Mouse (Mus musculus) thymus, postnatal 0 days (tissue): ENCODE data around the gene Hnrnpdl. TPM values are rescaled to one million over a fixed set of nuclear protein-coding genes. Genes with fewer than 3 reads are reported as not detected.

Experiments used
- DNase-seq: peaks from one replicate; pipeline ENCODE4 v3.0.0-alpha.2; 2015; ENCODE audit warnings: low spot score
- polyA plus RNA-seq: library from polyadenylated mRNA; unstranded; fragments of >200 nt; fragmentation: Nextera tagmentation; extraction: Ambion mirVana; gene quantifications from 2 replicates; pipeline ENCODE4 v1.2.1, GENCODE M21; 2015

Hnrnpdl gene
- polyA plus RNA-seq, 1 experiment from 2014 or later: 125 TPM

GRCm38 (mm10) chr5:100047143-100047640 is 7.7 kb upstream of the Hnrnpdl start:
- DNase-seq: no peak

GRCm38 (mm10) chr5:100046096-100046495 is 6.6 kb upstream of the Hnrnpdl start:
- no peak for DNase-seq

- DNase-seq: no peak
Observed at GRCm38 (mm10) chr5:100044621-100045020, 5.2 kb upstream of the Hnrnpdl start.

- no peak for DNase-seq
Observed at GRCm38 (mm10) chr5:100044030-100044429, 4.6 kb upstream of the Hnrnpdl start.

- no peak for DNase-seq
Observed at GRCm38 (mm10) chr5:100043361-100043760, 3.9 kb upstream of the Hnrnpdl start.

- no peak for DNase-seq
Observed at GRCm38 (mm10) chr5:100042467-100042866, 3.0 kb upstream of the Hnrnpdl start.

- no peak for DNase-seq
Observed at GRCm38 (mm10) chr5:100041272-100041671, 1.8 kb upstream of the Hnrnpdl start.

- no peak for DNase-seq
Observed at GRCm38 (mm10) chr5:100040281-100040784, 869 bp upstream of the Hnrnpdl start.

GRCm38 (mm10) chr5:100038714-100039601 is 506 bp downstream of the Hnrnpdl start:
- peak; percentile 96 for DNase-seq

- DNase-seq: peak; percentile 88
Observed at GRCm38 (mm10) chr5:100037965-100038713, 1.3 kb downstream of the Hnrnpdl start.

- DNase-seq: peak; percentile 42
Observed at GRCm38 (mm10) chr5:100036681-100037080, 2.8 kb downstream of the Hnrnpdl start.

- no peak for DNase-seq
Observed at GRCm38 (mm10) chr5:100035950-100036349, 3.5 kb downstream of the Hnrnpdl start.

GRCm38 (mm10) chr5:100032646-100033045 is 6.8 kb downstream of the Hnrnpdl start:
- no peak for DNase-seq

GRCm38 (mm10) chr5:100032107-100032506 is 7.4 kb downstream of the Hnrnpdl start:
- no peak for DNase-seq

GRCm38 (mm10) chr5:100030069-100030468 is 9.4 kb downstream of the Hnrnpdl start:
- no peak for DNase-seq

- no peak for DNase-seq
Observed at GRCm38 (mm10) chr5:100024868-100025267, 14.6 kb downstream of the Hnrnpdl start.

- no peak for DNase-seq
Observed at GRCm38 (mm10) chr5:100024403-100024802, 15.1 kb downstream of the Hnrnpdl start.

- DNase-seq: no peak
Observed at GRCm38 (mm10) chr5:100020089-100020488, 19.4 kb downstream of the Hnrnpdl start.

- DNase-seq: no peak
Observed at GRCm38 (mm10) chr5:100012599-100012998, 26.9 kb downstream of the Hnrnpdl start.

GRCm38 (mm10) chr5:100008485-100008884 is 31.0 kb downstream of the Hnrnpdl start:
- DNase-seq: no peak

- peak; percentile 27 for DNase-seq
Observed at GRCm38 (mm10) chr5:100007040-100007375, 32.5 kb downstream of the Hnrnpdl start.
